Mouse (Mus musculus) lung, postnatal 0 days (tissue): ENCODE measurements around the gene Usp2. TPM values are rescaled to one million over a fixed set of nuclear protein-coding genes. Genes with fewer than 3 reads are reported as not detected.

Experiments
- ATAC-seq: fragments of 200-750 bp; cut with Nextera tagmentation; 2 replicates; pipeline ENCODE4 v1.8.0; 2017; ENCODE audit warnings: moderate library complexity
- DNase-seq: peaks from one replicate; pipeline ENCODE4 v3.0.0-alpha.2; 2016; ENCODE audit warnings: low spot score
- H3K27ac ChIP-seq: fragments of 300-500 bp; sonication (generic); 2 replicates; pipeline ENCODE4 v1.5.1; 2014; ENCODE audit warnings: antibody characterized with exemption, mild to moderate bottlenecking, low read length, mixed read lengths
- H3K27me3 ChIP-seq: fragments of 300-500 bp; sonication (generic); replicated peaks from 2 replicates; pipeline ENCODE4 v1.6.1; 2014; ENCODE audit warnings: low read length, mixed read lengths; ENCODE audit not compliant: insufficient read depth
- H3K36me3 ChIP-seq: fragments of 300-500 bp; sonication (generic); 2 replicates; pipeline ENCODE4 v1.6.1; 2014; ENCODE audit warnings: low read length, mixed read lengths; ENCODE audit not compliant: insufficient read depth
- H3K4me1 ChIP-seq: fragments of 300-500 bp; sonication (generic); 2 replicates; pipeline ENCODE4 v1.6.1; 2014; ENCODE audit warnings: antibody characterized with exemption, low read depth, low read length, mixed read lengths; ENCODE audit not compliant: insufficient read depth
- H3K4me2 ChIP-seq: fragments of 300-500 bp; sonication (generic); replicated peaks from 2 replicates; pipeline ENCODE4 v1.6.1; 2014; ENCODE audit warnings: low read depth, mild to moderate bottlenecking, low read length, moderate library complexity, mixed read lengths
- H3K4me3 ChIP-seq: fragments of 300-500 bp; sonication (generic); 2 replicates; pipeline ENCODE4 v1.5.1; 2014; ENCODE audit warnings: low read depth, low read length
- H3K9ac ChIP-seq: fragments of 300-500 bp; sonication (generic); replicated peaks from 2 replicates; pipeline ENCODE4 v1.6.1; 2014; ENCODE audit warnings: low read depth, mild to moderate bottlenecking
- H3K9me3 ChIP-seq: fragments of 300-500 bp; sonication (generic); 2 replicates; pipeline ENCODE4 v1.6.1; 2016; ENCODE audit warnings: low read length, mixed read lengths
- CTCF ChIP-seq: IDR thresholded peaks from 2 replicates; pipeline ENCODE4 v1.5.1; 2016; ENCODE audit warnings: antibody characterized with exemption, mild to moderate bottlenecking
- EP300 ChIP-seq: IDR thresholded peaks from 2 replicates; pipeline ENCODE4 v1.6.1; 2016; ENCODE audit warnings: antibody characterized with exemption, mild to moderate bottlenecking, control low read depth
- WGBS: fragments of 180-500 bp; shearing (Covaris S2); extraction: QIAGEN DNeasy Blood & Tissue Kit; methylation state at CpG from one replicate; pipeline ENCODE4 v1.1.7; 2014; 5-methylcytosine and 5-hydroxymethylcytosine counted together
- polyA plus RNA-seq: library from polyadenylated mRNA; unstranded; fragments of >200 nt; fragmentation: Nextera tagmentation; extraction: Ambion mirVana; gene quantifications from 2 replicates; pipeline ENCODE4 v1.2.1, GENCODE M21; 2015

Gene Usp2
- polyA plus RNA-seq, 1 experiment from 2014 or later: 11.0 TPM

GRCm38 (mm10) chr9:44049381-44050165 lies 17.2 kb upstream of the Usp2 start:
- no peaks in the 10 kb centered on the region for H3K36me3 ChIP-seq
- no peak for TF ChIP-seq CTCF
- TF ChIP-seq EP300: no peak
- H3K4me3 ChIP-seq: no peak overlapping the region
- no peaks in the 10 kb centered on the region for H3K9me3 ChIP-seq
- H3K27me3 ChIP-seq: peaks cover 2% of the 10 kb centered on the region; the same call in 1 of the 2 replicates
- ATAC-seq (no peak), DNase-seq (no peak)
- H3K4me1 ChIP-seq: no peaks in the 10 kb centered on the region
- WGBS: 84% methylated on average over 8 of the region's 8 CpGs
- H3K27ac ChIP-seq: no peak overlapping the region
- H3K9ac ChIP-seq: no peak overlapping the region
- H3K4me2 ChIP-seq: no peak overlapping the region

GRCm38 (mm10) chr9:44052855-44053254 lies 14.0 kb upstream of the Usp2 start:
- Histone ChIP-seq H3K36me3 (no peaks in the 10 kb centered on the region), H3K4me2 (no peak overlapping the region), H3K4me3 (no peak overlapping the region), H3K9ac (no peak overlapping the region), H3K27ac (no peak overlapping the region), H3K27me3 (no peaks in the 10 kb centered on the region), H3K4me1 (no peaks in the 10 kb centered on the region), H3K9me3 (no peaks in the 10 kb centered on the region)
- ATAC-seq (no peak), DNase-seq (no peak)
- TF ChIP-seq CTCF (0 out of 2 replicates have a peak, but pooled peaks have one; percentile 11), EP300 (no peak)
- 65% methylated on average over 3 of the region's 3 CpGs for WGBS

DNA sequence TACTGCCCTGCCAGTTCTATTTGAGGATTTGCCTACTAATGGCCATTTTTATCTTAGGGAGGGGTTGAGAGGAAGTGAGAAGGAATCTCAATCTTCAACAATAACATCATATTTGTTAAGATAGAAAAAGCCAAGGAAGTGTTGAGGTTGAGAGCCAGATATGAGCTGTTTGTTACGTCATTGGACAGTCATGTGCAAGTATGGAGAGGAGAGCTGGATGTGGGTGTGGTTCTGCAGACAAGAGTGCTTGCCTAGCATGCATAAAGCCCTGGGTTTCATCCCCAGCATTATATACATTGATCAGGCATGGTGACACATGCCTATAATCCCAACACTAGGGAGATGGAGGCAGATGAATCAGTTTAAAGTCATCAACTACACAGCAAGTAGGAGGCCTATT lies 12.9 kb upstream of the Usp2 start:
- Histone ChIP-seq H3K4me2 (no peak overlapping the region), H3K36me3 (no peaks in the 10 kb centered on the region), H3K4me1 (no peaks in the 10 kb centered on the region), H3K9ac (no peak overlapping the region), H3K4me3 (no peak overlapping the region), H3K27ac (no peak overlapping the region), H3K9me3 (no peaks in the 10 kb centered on the region), H3K27me3 (no peaks in the 10 kb centered on the region)
- no peak for TF ChIP-seq EP300
- TF ChIP-seq CTCF: no peak
- WGBS: 36% methylated on average over 1 of the region's 1 CpGs
- DNase-seq (no peak), ATAC-seq (no peak)

GRCm38 (mm10) chr9:44058606-44059005 lies 8.2 kb upstream of the Usp2 start:
- Histone ChIP-seq H3K4me1 (no peaks in the 10 kb centered on the region), H3K9ac (no peak overlapping the region), H3K36me3 (no peaks in the 10 kb centered on the region), H3K27me3 (no peaks in the 10 kb centered on the region), H3K27ac (no peak overlapping the region), H3K4me3 (no peak overlapping the region), H3K9me3 (no peaks in the 10 kb centered on the region), H3K4me2 (no peak overlapping the region)
- TF ChIP-seq CTCF: no peak
- no peak for TF ChIP-seq EP300
- ATAC-seq (no peak), DNase-seq (no peak)
- 76% methylated on average over 6 of the region's 6 CpGs for WGBS

- TF ChIP-seq EP300 (no peak), CTCF (peak; percentile 30; the same call in 1 of the 2 replicates)
- H3K9me3 ChIP-seq: no peaks in the 10 kb centered on the region
- no peaks in the 10 kb centered on the region for H3K27me3 ChIP-seq
- H3K9ac ChIP-seq: no peak overlapping the region
- 24% methylated on average over 1 of the region's 1 CpGs for WGBS
- 0 out of 2 replicates have a peak, but pooled peaks cover 3% of the 10 kb centered on the region for H3K4me1 ChIP-seq
- no peak for DNase-seq
- H3K27ac ChIP-seq: no peak overlapping the region
- H3K4me3 ChIP-seq: no peak overlapping the region
- H3K36me3 ChIP-seq: no peaks in the 10 kb centered on the region
- no peak overlapping the region for H3K4me2 ChIP-seq
- no peak for ATAC-seq
Measured at GRCm38 (mm10) chr9:44065177-44065576, 1.6 kb upstream of the Usp2 start.

- H3K27me3 ChIP-seq: no peaks in the 10 kb centered on the region; the same call in 1 of the 2 replicates
- DNase-seq: no peak
- ATAC-seq: no peak; the same call in 1 of the 2 replicates
- no peak for TF ChIP-seq EP300
- TF ChIP-seq CTCF: no peak
- 6% methylated on average over 15 of the region's 15 CpGs for WGBS
- no peaks in the 10 kb centered on the region for H3K36me3 ChIP-seq
- H3K4me3 ChIP-seq: peak overlapping the region; percentile 40
- H3K4me2 ChIP-seq: peak overlapping the region; percentile 76
- H3K9ac ChIP-seq: peak overlapping the region; percentile 26; the same call in 1 of the 2 replicates
- peaks cover 3% of the 10 kb centered on the region; the same call in 1 of the 2 replicates for H3K4me1 ChIP-seq
- H3K9me3 ChIP-seq: no peaks in the 10 kb centered on the region
- H3K27ac ChIP-seq: no peak overlapping the region
Measured at GRCm38 (mm10) chr9:44067241-44067959, 579 bp downstream of the Usp2 start.
